Mouse (Mus musculus): ENCODE measurements around the gene Nudt3. TPM values are rescaled to one million over a fixed set of nuclear protein-coding genes. Genes with fewer than 3 reads are reported as not detected.
"Not testable (repeated sequence)": the region's sequence is repeated elsewhere in the genome, so short reads cannot be mapped to it uniquely, and the experiment has no call there.

Nudt3 gene
- polyA plus RNA-seq, 1 experiment from 2014 or later, result 117 TPM

DNA sequence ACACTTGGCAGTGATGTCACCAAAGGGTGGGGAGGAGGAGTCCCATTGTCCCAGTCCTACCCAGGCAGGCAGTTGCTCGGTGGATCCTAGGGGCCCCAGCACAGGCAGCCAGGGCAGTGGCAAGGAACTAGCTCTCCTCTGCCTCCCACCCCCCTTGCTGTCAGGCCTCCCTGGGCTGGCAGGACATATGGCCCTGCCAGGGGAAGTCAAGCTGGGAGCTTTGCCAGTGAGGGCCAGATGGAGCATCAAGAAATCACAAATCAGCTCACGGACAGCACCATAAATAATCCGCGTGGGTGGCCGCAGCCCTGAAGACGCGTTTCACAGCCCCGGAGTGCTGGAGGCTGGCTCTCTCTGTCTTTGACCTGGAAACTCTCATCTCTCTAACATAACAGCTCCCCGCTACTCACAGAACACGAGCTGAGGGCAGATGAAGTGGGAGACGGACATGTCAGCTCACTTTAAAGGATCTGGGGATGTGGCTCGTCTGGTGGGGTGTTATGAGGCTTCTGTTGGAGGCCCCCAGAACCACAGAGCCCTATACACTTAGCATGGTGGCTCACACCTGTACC, 19.3 kb upstream of the Nudt3 start:
- 15% methylated on average over 12 of the region's 12 CpGs for WGBS
- H3K9ac ChIP-seq (replicated peaks; ENCODE audit: low read length), result 0 out of 2 replicates have a peak overlapping the region, but pooled peaks have one; percentile 7
- no peaks in the 10 kb centered on the region for H3K36me3 ChIP-seq (ENCODE audit: control insufficient read depth, insufficient read depth, low read length)
- no peak overlapping the region for H3K4me3 ChIP-seq (replicated peaks; ENCODE audit: low read depth, low read length)
- DNase-seq (peak; percentile 77), ATAC-seq (ENCODE audit: low FRiP score, low TSS enrichment) (peak; percentile 70)
- H3K27me3 ChIP-seq (ENCODE audit: control insufficient read depth, insufficient read depth, low read length), result no peaks in the 10 kb centered on the region
- peak overlapping the region; percentile 70 for H3K27ac ChIP-seq (replicated peaks; ENCODE audit: low read depth, low read length)
- peak overlapping the region; percentile 13 for H3K4me2 ChIP-seq (ENCODE audit: low read length)
- peaks cover 6% of the 10 kb centered on the region; the same call in 1 of the 2 replicates for H3K4me1 ChIP-seq (ENCODE audit: control insufficient read depth, insufficient read depth, low read length)
- H3K9me3 ChIP-seq (ENCODE audit: control insufficient read depth, low read length), result no peaks in the 10 kb centered on the region

DNA sequence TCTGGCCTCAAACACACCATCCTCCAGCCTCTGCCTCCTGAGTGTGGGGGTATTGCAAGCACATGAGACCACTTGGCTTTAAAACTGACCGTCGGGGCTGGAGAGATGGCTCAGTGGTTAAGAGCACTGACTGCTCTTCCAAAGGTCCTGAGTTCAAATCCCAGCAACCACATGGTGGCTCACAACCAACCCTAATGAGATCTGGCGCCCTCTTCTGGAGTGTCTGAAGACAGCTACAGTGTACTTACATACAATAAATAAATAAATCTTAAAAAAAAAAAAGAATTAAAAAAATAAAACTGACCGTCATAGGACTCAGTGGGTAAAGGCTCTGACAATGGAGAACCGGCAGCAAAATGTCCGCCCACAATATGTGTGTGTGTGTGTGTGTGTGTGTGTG, 16.6 kb upstream of the Nudt3 start:
- not testable (repeated sequence) for H3K9me3 ChIP-seq (ENCODE audit: control insufficient read depth, low read length); H3K4me2 ChIP-seq (ENCODE audit: low read length); H3K27me3 ChIP-seq (ENCODE audit: control insufficient read depth, insufficient read depth, low read length); H3K36me3 ChIP-seq (ENCODE audit: control insufficient read depth, insufficient read depth, low read length); H3K27ac ChIP-seq (replicated peaks; ENCODE audit: low read depth, low read length); ATAC-seq (ENCODE audit: low FRiP score, low TSS enrichment); DNase-seq; H3K4me1 ChIP-seq (ENCODE audit: control insufficient read depth, insufficient read depth, low read length); H3K4me3 ChIP-seq (replicated peaks; ENCODE audit: low read depth, low read length); H3K9ac ChIP-seq (replicated peaks; ENCODE audit: low read length)
- 90% methylated on average over 6 of the region's 6 CpGs for WGBS

DNA sequence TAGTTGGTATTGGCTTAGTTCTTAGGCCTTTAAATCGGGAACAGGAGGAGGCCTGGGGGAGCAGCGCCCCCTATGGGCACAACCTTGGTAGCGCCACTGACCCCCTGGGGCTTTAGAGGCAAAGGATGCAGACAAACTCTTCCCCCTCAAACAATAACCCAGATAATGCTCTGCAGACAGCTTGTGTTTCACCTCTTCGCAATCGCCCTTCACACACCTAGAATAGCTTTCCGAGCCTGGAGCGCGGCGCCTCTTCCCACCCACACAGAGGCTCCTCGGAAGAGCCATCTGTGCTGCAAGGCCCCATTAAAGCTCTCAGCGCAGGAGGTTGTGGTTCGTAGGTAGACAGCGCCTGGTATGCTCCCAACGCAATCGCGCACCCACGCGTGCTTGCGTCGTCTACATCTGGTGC, 15.6 kb upstream of the Nudt3 start:
- no peaks in the 10 kb centered on the region for H3K9me3 ChIP-seq (ENCODE audit: control insufficient read depth, low read length)
- 82% methylated on average over 20 of the region's 20 CpGs for WGBS
- H3K27me3 ChIP-seq (ENCODE audit: control insufficient read depth, insufficient read depth, low read length), result no peaks in the 10 kb centered on the region
- DNase-seq (no peak), ATAC-seq (ENCODE audit: low FRiP score, low TSS enrichment) (no peak)
- H3K9ac ChIP-seq (replicated peaks; ENCODE audit: low read length), result no peak overlapping the region
- H3K4me3 ChIP-seq (replicated peaks; ENCODE audit: low read depth, low read length), result no peak overlapping the region
- H3K36me3 ChIP-seq (ENCODE audit: control insufficient read depth, insufficient read depth, low read length), result no peaks in the 10 kb centered on the region
- peaks cover 10% of the 10 kb centered on the region for H3K4me1 ChIP-seq (ENCODE audit: control insufficient read depth, insufficient read depth, low read length)
- H3K4me2 ChIP-seq (ENCODE audit: low read length), result no peak overlapping the region
- H3K27ac ChIP-seq (replicated peaks; ENCODE audit: low read depth, low read length), result no peak overlapping the region

DNA sequence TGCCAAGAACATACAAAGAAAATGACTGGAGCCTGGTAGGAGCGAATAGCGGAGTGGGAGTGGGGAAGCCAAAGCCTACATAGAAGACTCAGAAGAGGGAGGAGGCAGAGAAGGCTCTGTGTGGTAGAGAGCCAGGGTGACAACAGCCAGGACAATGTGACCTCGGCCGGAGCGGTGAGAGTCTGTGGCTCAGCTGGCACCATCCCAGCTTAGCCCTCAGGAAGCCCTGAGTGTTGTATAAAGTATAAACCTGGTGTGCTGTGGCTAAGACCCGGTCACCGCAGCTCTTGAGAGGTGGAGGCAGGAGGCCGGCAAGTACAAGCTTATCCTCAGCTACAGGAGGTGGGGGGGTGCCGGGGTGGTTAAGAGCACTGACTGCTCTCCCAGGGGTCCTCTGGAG, 14.0 kb upstream of the Nudt3 start:
- DNase-seq (no peak), ATAC-seq (ENCODE audit: low FRiP score, low TSS enrichment) (no peak)
- WGBS, result 69% methylated on average over 9 of the region's 9 CpGs
- Histone ChIP-seq H3K9me3 (ENCODE audit: control insufficient read depth, low read length) (no peaks in the 10 kb centered on the region), H3K9ac (replicated peaks; ENCODE audit: low read length) (no peak overlapping the region), H3K27ac (replicated peaks; ENCODE audit: low read depth, low read length) (no peak overlapping the region), H3K4me2 (ENCODE audit: low read length) (no peak overlapping the region), H3K27me3 (ENCODE audit: control insufficient read depth, insufficient read depth, low read length) (no peaks in the 10 kb centered on the region), H3K4me3 (replicated peaks; ENCODE audit: low read depth, low read length) (no peak overlapping the region), H3K4me1 (ENCODE audit: control insufficient read depth, insufficient read depth, low read length) (peaks cover 12% of the 10 kb centered on the region), H3K36me3 (ENCODE audit: control insufficient read depth, insufficient read depth, low read length) (peaks cover 14% of the 10 kb centered on the region)

- DNase-seq (no peak), ATAC-seq (ENCODE audit: low FRiP score, low TSS enrichment) (no peak)
- Histone ChIP-seq H3K4me3 (replicated peaks; ENCODE audit: low read depth, low read length) (peak within 1 kb of the TSS; percentile 82), H3K27ac (replicated peaks; ENCODE audit: low read depth, low read length) (peak within 1 kb of the TSS; percentile 88), H3K9me3 (ENCODE audit: control insufficient read depth, low read length) (no peaks in the 10 kb centered on the region), H3K4me1 (ENCODE audit: control insufficient read depth, insufficient read depth, low read length) (peaks cover 11% of the 10 kb centered on the region), H3K4me2 (ENCODE audit: low read length) (peak within 1 kb of the TSS; percentile 71), H3K27me3 (ENCODE audit: control insufficient read depth, insufficient read depth, low read length) (no peaks in the 10 kb centered on the region), H3K36me3 (ENCODE audit: control insufficient read depth, insufficient read depth, low read length) (peaks cover 24% of the 10 kb centered on the region), H3K9ac (replicated peaks; ENCODE audit: low read length) (peak within 1 kb of the TSS; percentile 26; the same call in 1 of the 2 replicates)
- 48% methylated on average over 18 of the region's 18 CpGs for WGBS
Observed at GRCm38 (mm10) chr17:27636132-27637020, 13.1 kb upstream of the Nudt3 start, which contains the start of gene Rps10. TSS of gene Rps10 (minus strand) at chr17:27636669.

- not testable (repeated sequence) for H3K27me3 ChIP-seq (ENCODE audit: control insufficient read depth, insufficient read depth, low read length)
Observed at GRCm38 (mm10) chr17:27635575-27635903, 12.2 kb upstream of the Nudt3 start.

GRCm38 (mm10) chr17:27634871-27635574, 11.7 kb upstream of the Nudt3 start, which contains the start of gene RPS10-NUDT3:
TSS of gene RPS10-NUDT3 (minus strand) at chr17:27635222.
- Histone ChIP-seq H3K4me2 (ENCODE audit: low read length) (peak within 1 kb of the TSS; percentile 71), H3K27ac (replicated peaks; ENCODE audit: low read depth, low read length) (peak within 1 kb of the TSS; percentile 88), H3K9me3 (ENCODE audit: control insufficient read depth, low read length) (no peaks in the 10 kb centered on the region), H3K9ac (replicated peaks; ENCODE audit: low read length) (peak within 1 kb of the TSS; percentile 88), H3K4me3 (replicated peaks; ENCODE audit: low read depth, low read length) (peak within 1 kb of the TSS; percentile 82), H3K4me1 (ENCODE audit: control insufficient read depth, insufficient read depth, low read length) (peaks cover 11% of the 10 kb centered on the region), H3K27me3 (ENCODE audit: control insufficient read depth, insufficient read depth, low read length) (no peaks in the 10 kb centered on the region), H3K36me3 (ENCODE audit: control insufficient read depth, insufficient read depth, low read length) (peaks cover 37% of the 10 kb centered on the region)
- under 1% methylated on average over 72 of the region's 72 CpGs for WGBS
- ATAC-seq (ENCODE audit: low FRiP score, low TSS enrichment) (peak; percentile 97), DNase-seq (peak; percentile 97)

More at GRCm38 (mm10) chr17:27635575-27635903, 12.2 kb upstream of the Nudt3 start:
- H3K9ac ChIP-seq (replicated peaks; ENCODE audit: low read length), result peak overlapping the region; percentile 47; the same call in 1 of the 2 replicates
- not testable (repeated sequence) for H3K9me3 ChIP-seq (ENCODE audit: control insufficient read depth, low read length); DNase-seq
- H3K4me2 ChIP-seq (ENCODE audit: low read length), result peak overlapping the region; percentile 71
- ATAC-seq (ENCODE audit: low FRiP score, low TSS enrichment), result peak; percentile 12; the same call in 1 of the 2 replicates
- peaks cover 11% of the 10 kb centered on the region for H3K4me1 ChIP-seq (ENCODE audit: control insufficient read depth, insufficient read depth, low read length)
- H3K36me3 ChIP-seq (ENCODE audit: control insufficient read depth, insufficient read depth, low read length), result peaks cover 32% of the 10 kb centered on the region
- H3K27ac ChIP-seq (replicated peaks; ENCODE audit: low read depth, low read length), result peak overlapping the region; percentile 88
- WGBS, result 48% methylated on average over 9 of the region's 9 CpGs
- H3K4me3 ChIP-seq (replicated peaks; ENCODE audit: low read depth, low read length), result peak overlapping the region; percentile 82

DNA sequence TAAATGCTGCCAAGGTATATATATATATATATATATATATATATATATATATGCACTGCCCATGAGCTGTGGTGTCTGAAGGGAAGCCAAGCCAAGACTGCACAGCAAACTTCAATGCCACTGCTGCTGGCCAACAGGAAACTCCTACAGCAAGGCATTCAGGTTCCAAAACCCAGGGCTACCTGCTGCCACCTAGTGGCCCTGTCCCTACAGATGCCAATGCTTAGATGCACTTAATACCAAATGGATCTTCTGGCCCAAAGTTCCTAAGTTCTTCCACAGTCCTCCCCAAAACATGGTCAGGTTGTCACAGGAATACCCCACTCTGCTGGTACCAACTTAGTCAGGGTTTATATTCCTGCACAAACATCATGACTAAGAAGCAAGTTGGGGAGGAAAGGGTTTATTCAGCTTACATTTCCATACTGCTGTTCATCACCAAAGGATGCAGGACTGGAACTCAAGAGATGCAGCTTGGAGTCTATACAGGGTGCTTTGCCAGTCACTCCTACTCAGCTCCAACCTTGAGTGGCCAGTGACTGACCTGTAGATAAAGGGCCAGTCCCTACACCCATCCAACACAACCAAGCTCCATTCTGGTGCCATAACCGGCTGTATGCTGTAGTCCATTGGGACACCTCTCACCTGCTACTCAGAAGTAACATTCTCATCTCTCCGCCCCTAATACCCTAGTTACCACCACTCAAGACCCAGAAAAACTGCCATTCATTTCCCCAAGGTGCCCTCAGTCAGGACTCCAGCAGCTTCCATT, 6.1 kb upstream of the Nudt3 start:
- Histone ChIP-seq H3K4me3 (replicated peaks; ENCODE audit: low read depth, low read length) (no peak overlapping the region), H3K9me3 (ENCODE audit: control insufficient read depth, low read length) (no peaks in the 10 kb centered on the region), H3K4me1 (ENCODE audit: control insufficient read depth, insufficient read depth, low read length) (peaks cover 15% of the 10 kb centered on the region), H3K36me3 (ENCODE audit: control insufficient read depth, insufficient read depth, low read length) (peaks cover 41% of the 10 kb centered on the region), H3K9ac (replicated peaks; ENCODE audit: low read length) (no peak overlapping the region), H3K27ac (replicated peaks; ENCODE audit: low read depth, low read length) (no peak overlapping the region), H3K4me2 (ENCODE audit: low read length) (no peak overlapping the region), H3K27me3 (ENCODE audit: control insufficient read depth, insufficient read depth, low read length) (no peaks in the 10 kb centered on the region)
- WGBS, result 59% methylated on average over 2 of the region's 2 CpGs
- no peak for ATAC-seq (ENCODE audit: low FRiP score, low TSS enrichment)
- DNase-seq, result peak; percentile 93

All from midbrain, embryonic 14.5 days (tissue).